Mouse (Mus musculus): ENCODE data around the gene Kcnab2. TPM values are rescaled to one million over a fixed set of nuclear protein-coding genes. Genes with fewer than 3 reads are reported as not detected.

Kcnab2 gene
- total RNA-seq (2023): 100 to 1,000 TPM; 107 to 127 TPM

DNA sequence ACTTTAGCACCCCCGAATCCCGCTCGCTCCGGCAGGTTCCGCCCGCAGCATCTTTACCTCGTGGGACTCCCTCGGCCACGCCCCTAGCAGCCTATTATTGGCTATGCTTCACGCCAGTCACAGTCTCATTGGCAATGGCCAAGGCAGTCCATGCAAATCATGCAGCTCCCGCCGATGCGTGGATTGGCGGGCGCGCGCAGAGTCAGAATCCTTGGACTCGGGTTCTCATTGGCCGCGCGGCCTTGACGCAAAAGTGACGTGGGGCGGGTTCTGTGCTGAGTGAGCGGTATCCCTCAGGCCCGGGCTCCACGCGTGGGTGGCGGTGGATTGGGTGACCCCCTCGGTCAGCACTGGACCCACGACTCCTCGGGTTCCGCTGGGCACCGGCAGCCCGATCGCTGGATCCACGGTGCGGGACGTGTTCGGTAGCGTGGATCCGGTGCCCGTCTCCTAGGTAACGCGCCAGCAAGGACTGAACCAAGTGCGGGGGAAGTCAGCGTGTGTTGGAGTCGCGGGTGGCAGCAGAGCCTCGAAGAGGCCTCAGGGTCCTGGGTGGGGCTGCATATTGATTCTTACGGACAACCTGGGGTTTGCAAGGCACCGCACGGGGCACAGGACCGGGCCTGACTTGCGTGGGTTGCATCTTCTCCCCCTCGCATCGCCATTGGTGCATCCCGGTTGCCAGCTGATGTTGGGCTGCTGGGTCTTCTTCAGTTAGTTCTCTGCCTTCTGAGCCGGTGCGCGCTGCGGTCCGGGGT is at the start of gene Kcnab2:
Kcnab2 (minus strand) TSS at position 406 of the 758 bp plus-strand sequence.

DNA sequence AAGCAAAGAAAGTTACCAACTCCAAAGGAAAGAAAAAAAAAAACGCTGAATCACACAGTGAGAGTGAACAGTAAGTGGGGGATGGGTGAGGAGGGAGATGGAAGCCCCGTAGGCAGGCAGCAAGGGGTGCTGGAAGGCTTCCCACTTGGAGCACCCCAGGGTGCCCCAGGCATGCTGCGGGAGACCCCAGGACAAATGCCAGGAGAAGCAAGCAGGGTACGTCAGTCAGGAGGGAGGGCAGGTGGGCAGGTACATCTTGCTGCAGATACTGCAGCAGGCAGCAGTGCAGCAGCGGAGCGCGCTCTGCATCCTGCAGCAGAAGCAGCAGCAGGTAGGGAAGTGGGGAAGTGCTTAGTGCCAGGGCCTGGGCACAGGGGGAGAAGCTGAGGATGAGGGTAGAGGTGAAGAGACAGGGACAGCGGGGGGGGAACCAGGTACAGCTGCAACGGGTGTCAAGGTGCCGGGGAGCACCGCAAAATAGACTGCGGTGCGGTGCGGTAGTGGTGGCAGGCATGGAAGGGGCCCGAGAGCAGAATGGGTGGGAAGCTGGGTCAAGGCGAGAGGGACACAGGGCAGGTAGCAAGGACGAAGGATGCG is 1.1 kb downstream of the Kcnab2 start, which contains the start of gene Nphp4:
Nphp4 (plus strand) TSS at position 280 of the 597 bp plus-strand sequence.

Other genes starting within 250 kb of the Kcnab2 start
- gene Gpr153, start 203.6 kb downstream of the Kcnab2 start, total RNA-seq (2023): under 1 TPM; 0.35 TPM
- gene Hes3, start 186.2 kb downstream of the Kcnab2 start, total RNA-seq (2023): not detected
- gene Icmt, start 180.6 kb downstream of the Kcnab2 start, total RNA-seq (2023): 10 to 100 TPM; 12.1 to 13.6 TPM
- gene Rnf207, start 158.9 kb downstream of the Kcnab2 start, total RNA-seq (2023): not detected
- gene Rpl22, start 152.1 kb downstream of the Kcnab2 start, total RNA-seq (2023): 100 to 1,000 TPM; 304 to 327 TPM
- under 1 TPM in 1 of 2 experiments, not detected in 1; 0.04 TPM for gene Chd5, start 139.2 kb downstream of the Kcnab2 start, total RNA-seq (2023)
- gene Nphp4, start 1.2 kb downstream of the Kcnab2 start, total RNA-seq (2023): 1 to 10 TPM in 1 of 2 experiments, under 1 TPM in 1; 0.71 to 1.3 TPM